Mouse (Mus musculus) ovary, adult 18-20 months (tissue): ENCODE measurements at regions not wholly inside any gene's neighbourhood (a gene's known extent, or its start where the extent isn't known, plus 50 kb on each side); places are given as distances from the start of the nearest gene placed in this dataset.
A peak's percentile ranks its signal among the peaks of the same experiment; 100 is the strongest.
"Not testable (repeated sequence)": the region's sequence is repeated elsewhere in the genome, so short reads cannot be mapped to it uniquely, and the experiment has no call there.

Source experiments
- DNase-seq: peaks from one replicate; pipeline ENCODE4 v3.0.0; 2022; ENCODE audit warnings: low spot score, mixed read lengths

DNA sequence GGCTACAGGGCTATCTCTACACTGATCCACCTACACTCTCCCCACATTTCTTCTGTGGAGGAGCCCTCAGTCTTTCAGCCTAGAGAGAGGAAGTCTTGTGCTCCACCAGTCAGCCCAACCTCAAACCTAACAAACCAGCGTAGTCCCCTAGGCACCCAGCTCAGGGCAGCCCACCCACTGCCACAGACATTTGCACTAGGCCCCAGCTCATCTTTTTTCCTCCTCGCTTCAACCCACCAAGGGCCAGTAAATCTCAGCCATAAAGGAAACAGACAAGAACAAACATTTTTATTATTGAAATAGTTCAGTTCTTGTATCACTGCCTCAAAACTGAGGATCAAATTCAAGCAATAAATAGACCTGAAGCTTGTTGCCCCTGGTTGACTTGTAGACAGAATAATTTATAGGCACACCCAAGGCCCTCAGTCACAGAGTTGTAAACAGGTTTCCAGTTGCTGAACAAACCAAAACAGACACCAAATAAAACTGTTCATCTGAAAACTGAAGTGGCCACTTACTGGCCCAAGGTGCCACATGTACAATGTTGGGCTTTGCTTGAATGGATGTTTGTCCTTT is 58.0 kb upstream of the Cdyl start:
- DNase-seq: no peak

DNA sequence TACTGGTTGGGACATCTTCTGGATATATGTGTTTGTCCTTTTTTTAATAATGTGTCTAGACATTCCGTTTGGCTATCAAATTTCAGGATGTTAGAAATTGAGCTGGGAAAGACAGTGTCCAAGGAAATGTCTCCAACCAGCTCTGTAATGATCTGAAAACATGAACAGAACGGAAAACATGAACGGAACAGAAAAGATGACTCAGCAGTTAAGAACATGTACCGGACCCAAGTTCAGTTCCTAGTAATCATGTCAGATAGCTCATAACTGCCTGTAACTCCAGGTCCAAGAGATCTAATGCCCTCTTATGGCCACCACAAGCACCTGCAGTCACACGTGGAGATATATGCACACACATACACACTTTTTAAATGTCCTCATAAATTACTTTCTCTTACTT is 56.6 kb upstream of the Cdyl start:
- DNase-seq: no peak

DNA sequence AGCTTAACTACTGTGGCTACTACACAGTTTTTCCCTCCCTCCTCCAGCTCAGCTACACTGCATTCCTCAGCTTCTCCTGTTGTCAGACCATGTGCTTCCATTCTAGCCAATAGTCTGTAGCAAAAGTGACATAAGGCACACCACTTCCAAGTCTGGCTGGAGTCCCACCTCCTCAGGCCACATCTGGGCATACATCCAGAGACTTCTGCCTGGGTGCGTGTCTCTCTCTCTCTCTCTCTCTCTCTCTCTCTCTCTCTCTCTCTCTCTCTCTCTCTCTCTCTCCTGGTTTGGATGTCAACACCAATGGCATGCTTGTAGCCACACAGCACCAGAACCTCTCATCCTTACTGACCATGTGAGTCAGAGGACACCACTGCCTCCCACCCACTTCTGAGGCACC is 55.6 kb upstream of the Cdyl start:
- DNase-seq: peak; percentile 15

DNA sequence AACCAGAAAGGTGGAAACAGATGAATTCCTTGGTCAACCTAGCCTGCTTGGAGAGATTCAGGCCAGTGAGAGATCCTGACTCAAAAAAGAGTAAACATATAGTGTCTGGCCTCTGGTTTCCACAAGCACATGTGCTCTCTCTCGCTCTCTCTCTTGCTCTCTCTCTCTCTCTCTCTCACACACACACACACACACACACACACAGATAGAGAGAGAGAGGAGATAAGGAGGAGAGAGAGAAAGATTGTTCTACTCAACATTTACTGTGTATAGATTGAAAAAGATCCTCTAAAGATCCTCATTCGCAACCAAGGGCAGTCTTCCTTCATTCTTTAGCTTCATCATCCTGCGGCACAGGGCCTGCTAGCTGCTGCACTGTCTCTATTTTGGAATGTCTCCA is 54.9 kb upstream of the Cdyl start:
- no peak for DNase-seq

DNA sequence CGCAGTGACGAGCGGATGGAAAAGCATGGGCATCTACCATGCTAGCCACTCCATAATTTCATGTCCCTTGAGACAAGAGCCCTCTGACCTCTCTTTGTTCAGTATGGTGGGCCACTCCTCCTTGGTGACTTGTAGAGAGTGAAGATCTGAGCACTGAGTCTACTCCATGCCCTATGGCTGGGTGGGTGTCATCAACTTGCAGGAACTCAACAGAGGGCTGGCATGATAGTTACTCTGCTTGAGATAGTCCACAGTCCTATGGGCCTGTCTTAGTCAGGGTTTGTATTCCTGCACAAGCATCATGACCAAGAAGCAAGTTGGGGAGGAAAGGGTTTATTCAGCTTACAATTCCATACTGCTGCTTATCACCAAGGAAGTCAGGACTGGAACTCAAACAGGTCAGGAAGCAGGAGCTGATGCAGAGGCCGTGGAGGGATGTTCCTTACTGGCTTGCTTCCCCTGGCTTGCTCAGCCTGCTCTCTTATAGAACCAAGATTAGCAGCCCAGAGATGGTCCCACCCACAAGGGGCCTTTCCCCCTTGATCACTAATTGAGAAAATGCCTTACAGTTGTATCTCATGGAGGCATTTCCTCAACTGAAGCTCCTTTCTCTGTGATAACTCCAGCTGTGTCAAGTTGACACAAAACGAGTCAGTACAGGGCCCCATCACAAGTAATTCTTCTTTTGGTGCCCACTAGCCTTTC is 52.6 kb upstream of the Cdyl start:
- not testable (repeated sequence) for DNase-seq

DNA sequence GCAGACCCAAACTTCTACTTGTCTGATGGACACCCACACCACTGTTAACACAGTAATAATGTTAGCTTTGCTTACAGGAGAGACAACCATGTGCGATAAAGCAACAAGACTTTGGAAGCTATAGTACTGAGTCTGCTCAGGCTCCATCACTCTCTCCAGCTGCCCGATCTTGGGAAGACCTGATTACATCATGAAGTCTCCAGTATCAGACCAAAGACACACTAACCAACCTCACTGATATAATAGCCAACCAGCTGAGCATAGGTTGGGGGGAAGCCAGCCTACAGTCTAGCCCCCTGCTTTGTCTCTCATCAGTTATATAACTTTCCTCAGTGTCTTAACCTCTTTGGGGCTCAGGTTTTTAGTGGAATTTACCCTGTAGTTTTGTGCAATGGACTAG is 51.9 kb upstream of the Cdyl start:
- DNase-seq: no peak
